Comparison of ENCODE assay signal across 8 mouse cellular contexts in the genomic region with DNA sequence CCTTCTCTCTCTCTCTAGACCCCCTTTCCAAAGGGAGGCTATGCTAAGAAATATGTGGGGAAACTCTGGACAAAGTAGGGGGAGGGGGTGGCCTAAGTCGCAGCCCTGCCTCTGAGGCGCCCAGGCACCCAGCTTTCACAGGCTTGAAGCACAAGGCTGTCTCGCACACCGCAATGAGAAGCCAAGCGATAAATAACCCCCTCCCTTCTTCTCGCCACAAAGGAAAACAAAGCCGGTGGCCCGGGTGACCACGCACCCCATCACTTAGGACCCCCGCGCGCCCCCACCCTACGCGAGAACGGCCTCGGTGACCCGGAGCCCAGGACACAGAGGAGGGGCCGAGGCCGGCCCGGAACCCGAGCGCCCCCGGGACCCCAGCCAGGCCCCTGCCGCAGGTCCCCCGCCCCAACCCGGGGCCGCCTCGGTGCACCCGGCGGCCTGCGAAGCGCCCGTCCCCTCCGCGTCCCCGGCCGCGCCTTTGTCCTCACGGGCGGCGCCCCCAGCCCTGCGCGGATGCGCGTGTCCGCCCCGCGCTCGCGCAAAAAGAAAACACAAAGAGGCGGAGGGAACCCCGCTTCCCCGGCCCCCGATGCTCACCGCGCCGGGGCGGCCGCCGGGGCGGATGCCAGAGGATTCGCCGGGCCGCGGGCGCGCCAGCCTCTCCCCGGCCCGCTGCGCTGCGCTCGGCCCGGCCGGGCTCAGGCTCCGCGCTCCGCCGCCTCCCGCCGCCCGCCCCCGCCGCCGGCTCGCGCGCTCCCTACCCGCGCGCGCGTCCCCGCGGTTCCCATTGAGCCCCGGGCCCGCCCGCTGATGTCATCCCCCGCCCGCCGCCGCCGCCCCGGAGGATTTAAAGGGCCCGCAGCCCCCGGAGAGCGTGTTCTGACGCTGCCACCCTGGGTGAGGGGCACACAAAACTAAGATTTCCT. TPM values are rescaled to one million over a fixed set of nuclear protein-coding genes. Genes with fewer than 3 reads are reported as not detected.
DNase-seq lines count a peak whose midpoint lies in the region; ATAC-seq and TF ChIP-seq lines count a peak whose summit lies in the region.

No protein-coding gene starts in this region.

- TF ChIP-seq EP300 in liver, embryonic 14.5 days (IDR thresholded peaks at IDR 0.05; ENCODE audit: low read depth) = no peak

- no peaks in the 10 kb centered on the region for H3K27me3 ChIP-seq in embryonic facial prominence, embryonic 15.5 days
- no peaks in the 10 kb centered on the region for H3K27me3 ChIP-seq in heart, embryonic 12.5 days (replicated peaks)
- H3K27me3 ChIP-seq in kidney, embryonic 15.5 days = no peaks in the 10 kb centered on the region
- H3K27me3 ChIP-seq in liver, embryonic 14.5 days (ENCODE audit: control insufficient read depth, insufficient read depth, low read length) = no peaks in the 10 kb centered on the region; the same call in 1 of the 2 replicates
- peaks cover 2% of the 10 kb centered on the region; the same call in 1 of the 2 replicates for H3K27me3 ChIP-seq in stomach, embryonic 16.5 days (ENCODE audit: control insufficient read depth, insufficient read depth, low read length)

- TF ChIP-seq CTCF in bone marrow macrophage, adult 2 months (IDR thresholded peaks at IDR 0.05; ENCODE audit: low read depth, low read length) = no peak
- no peak for TF ChIP-seq CTCF in liver, embryonic 14.5 days (IDR thresholded peaks at IDR 0.05; ENCODE audit: low read depth)

- peak overlapping the region; percentile 93 for H3K4me3 ChIP-seq in bone marrow macrophage, adult 2 months (ENCODE audit: insufficient read depth, low read length)
- H3K4me3 ChIP-seq in embryonic facial prominence, embryonic 15.5 days (replicated peaks) = peak overlapping the region; percentile 94
- H3K4me3 ChIP-seq in heart, embryonic 12.5 days = peak overlapping the region; percentile 74
- peak overlapping the region; percentile 73 for H3K4me3 ChIP-seq in kidney, embryonic 15.5 days (replicated peaks)
- peak overlapping the region; percentile 64 for H3K4me3 ChIP-seq in liver, embryonic 14.5 days (ENCODE audit: insufficient read depth in 1 of 2, low read depth in 2 of 2, low read length in 2 of 2)
- peak overlapping the region; percentile 73 for H3K4me3 ChIP-seq in stomach, embryonic 16.5 days (replicated peaks; ENCODE audit: low read length)

- peaks cover 64% of the 10 kb centered on the region for H3K4me1 ChIP-seq in bone marrow macrophage, adult 2 months (ENCODE audit: control insufficient read depth, insufficient read depth, low read length)
- peaks cover 71% of the 10 kb centered on the region for H3K4me1 ChIP-seq in embryonic facial prominence, embryonic 15.5 days
- peaks cover 63% of the 10 kb centered on the region for H3K4me1 ChIP-seq in heart, embryonic 12.5 days (replicated peaks)
- H3K4me1 ChIP-seq in kidney, embryonic 15.5 days = peaks cover 58% of the 10 kb centered on the region
- peaks cover 0 to 2% of the 10 kb centered on the region in 2 experiments; a peak in 2 of 4 replicates for H3K4me1 ChIP-seq in liver, embryonic 14.5 days (replicated peaks; ENCODE audit: control insufficient read depth in 2 of 2, insufficient read depth in 2 of 2, low read length in 1 of 2)
- H3K4me1 ChIP-seq in stomach, embryonic 16.5 days (ENCODE audit: control insufficient read depth, insufficient read depth, low read length) = peaks cover 34% of the 10 kb centered on the region

- peak overlapping the region; percentile 68 for H3K4me2 ChIP-seq in embryonic facial prominence, embryonic 15.5 days (replicated peaks)
- H3K4me2 ChIP-seq in heart, embryonic 12.5 days = peak overlapping the region; percentile 88
- H3K4me2 ChIP-seq in kidney, embryonic 15.5 days = peak overlapping the region; percentile 77
- H3K4me2 ChIP-seq in liver, embryonic 14.5 days (ENCODE audit: low read depth) = peak overlapping the region; percentile 71
- peak overlapping the region; percentile 55 for H3K4me2 ChIP-seq in stomach, embryonic 16.5 days (ENCODE audit: low read depth, low read length)

- H3K9me3 ChIP-seq in embryonic facial prominence, embryonic 15.5 days (replicated peaks) = no peaks in the 10 kb centered on the region
- H3K9me3 ChIP-seq in heart, embryonic 12.5 days (replicated peaks) = no peaks in the 10 kb centered on the region
- H3K9me3 ChIP-seq in kidney, embryonic 15.5 days (replicated peaks) = no peaks in the 10 kb centered on the region
- H3K9me3 ChIP-seq in liver, embryonic 14.5 days (ENCODE audit: control insufficient read depth, low read length) = no peaks in the 10 kb centered on the region
- H3K9me3 ChIP-seq in stomach, embryonic 16.5 days (replicated peaks; ENCODE audit: control insufficient read depth, low read length) = no peaks in the 10 kb centered on the region

- no peak for TF ChIP-seq POLR2A in bone marrow macrophage, adult 2 months (IDR thresholded peaks at IDR 0.05; ENCODE audit: borderline replicate concordance, low read depth, low read length)

- peak; percentile 78 for DNase-seq in CD4-positive helper T cell, adult 2 months (ENCODE audit: low read depth, low spot score)
- DNase-seq in liver, embryonic 14.5 days (ENCODE audit: low read depth in 3 of 3, low spot score in 3 of 3) = peak in 1 of 3 experiments; percentile 28
- peak; percentile 83 for DNase-seq in neural tube, embryonic 10.5 days (ENCODE audit: extremely low spot score, low spot score)

- peak overlapping the region; percentile 95 for H3K9ac ChIP-seq in embryonic facial prominence, embryonic 15.5 days
- H3K9ac ChIP-seq in heart, embryonic 12.5 days = peak overlapping the region; percentile 92
- H3K9ac ChIP-seq in kidney, embryonic 15.5 days = peak overlapping the region; percentile 83
- H3K9ac ChIP-seq in liver, embryonic 14.5 days (replicated peaks) = peak overlapping the region; percentile 70
- peak overlapping the region; percentile 98 for H3K9ac ChIP-seq in stomach, embryonic 16.5 days (ENCODE audit: low read length)

- H3K27ac ChIP-seq in bone marrow macrophage, adult 2 months (ENCODE audit: insufficient read depth, low read depth, low read length) = peak overlapping the region; percentile 78
- H3K27ac ChIP-seq in embryonic facial prominence, embryonic 15.5 days (replicated peaks) = peak overlapping the region; percentile 95
- H3K27ac ChIP-seq in heart, embryonic 12.5 days (ENCODE audit: poor library complexity, severe bottlenecking) = peak overlapping the region; percentile 92
- H3K27ac ChIP-seq in kidney, embryonic 15.5 days = peak overlapping the region; percentile 97
- no peak overlapping the region for H3K27ac ChIP-seq in liver, embryonic 14.5 days
- H3K27ac ChIP-seq in stomach, embryonic 16.5 days (ENCODE audit: low read length) = peak overlapping the region; percentile 83

- WGBS in embryonic facial prominence, embryonic 15.5 days = under 1% methylated on average over 75 of the region's 107 CpGs
- WGBS in heart, embryonic 12.5 days = 4% methylated on average over 97 of the region's 107 CpGs
- under 1% methylated on average over 64 of the region's 107 CpGs for WGBS in kidney, embryonic 15.5 days
- WGBS in liver, embryonic 14.5 days (ENCODE audit: insufficient replicate concordance) = 1% methylated on average over 81 of the region's 107 CpGs
- 1% methylated on average over 80 of the region's 107 CpGs for WGBS in stomach, embryonic 16.5 days

- H3K36me3 ChIP-seq in embryonic facial prominence, embryonic 15.5 days = peaks cover 20% of the 10 kb centered on the region
- peaks cover 22% of the 10 kb centered on the region for H3K36me3 ChIP-seq in heart, embryonic 12.5 days
- H3K36me3 ChIP-seq in kidney, embryonic 15.5 days = peaks cover 21% of the 10 kb centered on the region
- no peaks in the 10 kb centered on the region for H3K36me3 ChIP-seq in liver, embryonic 14.5 days (replicated peaks; ENCODE audit: control insufficient read depth, insufficient read depth, low read depth)
- peaks cover 6% of the 10 kb centered on the region; the same call in 1 of the 2 replicates for H3K36me3 ChIP-seq in stomach, embryonic 16.5 days (ENCODE audit: control insufficient read depth, insufficient read depth, low read length)

- ATAC-seq in embryonic facial prominence, embryonic 15.5 days (ENCODE audit: insufficient number of reproducible peaks, low FRiP score, low TSS enrichment, low read depth) = peak; percentile 66
- ATAC-seq in heart, embryonic 12.5 days (ENCODE audit: insufficient number of reproducible peaks, low FRiP score) = peak; percentile 64
- peak; percentile 46 for ATAC-seq in kidney, embryonic 15.5 days (replicated peaks; ENCODE audit: low FRiP score)
- peak; percentile 70; the same call in 1 of the 2 replicates for ATAC-seq in liver, embryonic 14.5 days (ENCODE audit: insufficient read depth)
- ATAC-seq in stomach, embryonic 16.5 days (ENCODE audit: insufficient read depth, low FRiP score) = peak; percentile 65

RNA-seq across cellular contexts. Expression of a gene that starts 13.8 kb away (rescaled TPM):
- 60.7 and 61.8 TPM in 2 replicates for polyA plus RNA-seq in bone marrow macrophage, adult 2 months (2012; ENCODE audit: insufficient read depth, insufficient read length, missing spikeins)
- 113 and 117 TPM in 2 replicates for polyA plus RNA-seq in embryonic facial prominence, embryonic 15.5 days (2015; fragmentation: Nextera tagmentation; extraction: Ambion mirVana)
- polyA plus RNA-seq in heart, embryonic 12.5 days (2016; fragmentation: Nextera tagmentation; extraction: Ambion mirVana) = 103 and 111 TPM in 2 replicates
- polyA plus RNA-seq in kidney, embryonic 15.5 days (2015; fragmentation: Nextera tagmentation; extraction: Ambion mirVana) = 87.0 and 90.6 TPM in 2 replicates
- polyA plus RNA-seq in liver, embryonic 14.5 days (2012; rRNA removed) = 9.5 and 9.8 TPM in 2 replicates
- 3.7 and 5.5 TPM in 2 replicates for polyA plus RNA-seq in liver, embryonic 14.5 days (2014; fragmentation: Nextera tagmentation; extraction: Ambion mirVana)
- 34.5 and 35.0 TPM in 2 replicates for polyA plus RNA-seq in stomach, embryonic 16.5 days (2015; fragmentation: Nextera tagmentation; extraction: Ambion mirVana)

RNA-seq across cellular contexts. Expression of a gene that starts 38.2 kb away (rescaled TPM):
- 48.1 and 51.2 TPM in 2 replicates for polyA plus RNA-seq in bone marrow macrophage, adult 2 months (2012; ENCODE audit: insufficient read depth, insufficient read length, missing spikeins)
- 87.4 and 92.8 TPM in 2 replicates for polyA plus RNA-seq in embryonic facial prominence, embryonic 15.5 days (2015; fragmentation: Nextera tagmentation; extraction: Ambion mirVana)
- 77.2 and 82.3 TPM in 2 replicates for polyA plus RNA-seq in heart, embryonic 12.5 days (2016; fragmentation: Nextera tagmentation; extraction: Ambion mirVana)
- polyA plus RNA-seq in kidney, embryonic 15.5 days (2015; fragmentation: Nextera tagmentation; extraction: Ambion mirVana) = 67.7 and 75.5 TPM in 2 replicates
- 7.2 and 10.3 TPM in 2 replicates for polyA plus RNA-seq in liver, embryonic 14.5 days (2012; rRNA removed)
- polyA plus RNA-seq in liver, embryonic 14.5 days (2014; fragmentation: Nextera tagmentation; extraction: Ambion mirVana) = 5.7 and 8.6 TPM in 2 replicates
- polyA plus RNA-seq in stomach, embryonic 16.5 days (2015; fragmentation: Nextera tagmentation; extraction: Ambion mirVana) = 52.7 and 59.6 TPM in 2 replicates
